Mouse (Mus musculus) cerebellum, adult 2 months (tissue): ENCODE measurements at regions not wholly inside any gene's neighbourhood (a gene's known extent, or its start where the extent isn't known, plus 50 kb on each side); places are given as distances from the start of the nearest gene placed in this dataset.
"Not testable (repeated sequence)": the region's sequence is repeated elsewhere in the genome, so short reads cannot be mapped to it uniquely, and the experiment has no call there.

Experiments used
- CTCF ChIP-seq: fragments of 200-500 bp; IDR thresholded peaks from 2 replicates; pipeline ENCODE4 v1.5.1; 2011; ENCODE audit warnings: low read depth, mild to moderate bottlenecking, control low read depth, low read length, moderate library complexity, borderline replicate concordance; ENCODE audit not compliant: insufficient read depth
- POLR2A ChIP-seq: fragments of 200-500 bp; IDR thresholded peaks from 2 replicates; pipeline ENCODE4 v1.6.1; 2011; ENCODE audit warnings: low read length, control low read depth, borderline replicate concordance; ENCODE audit not compliant: insufficient read depth

GRCm38 (mm10) chrX:135091074-135091473, 82.1 kb upstream of the Zmat1 start:
- peak; percentile 51; the same call in 1 of the 2 replicates for TF ChIP-seq CTCF
- not testable (repeated sequence) for TF ChIP-seq POLR2A
